Mouse (Mus musculus) liver, embryonic 12.5 days (tissue): ENCODE results near the gene Lrch1. TPM values are rescaled to one million over a fixed set of nuclear protein-coding genes. Genes with fewer than 3 reads are reported as not detected.

Experiments
- ATAC-seq: fragments of 200-750 bp; cut with Nextera tagmentation; 2 replicates; pipeline ENCODE4 v1.8.0; 2017; ENCODE audit warnings: moderate number of reproducible peaks, mild to moderate bottlenecking, moderate library complexity
- H3K27ac ChIP-seq: fragments of 300-500 bp; sonication (generic); 2 replicates; pipeline ENCODE4 v1.5.1; 2016; ENCODE audit warnings: mild to moderate bottlenecking
- H3K27me3 ChIP-seq: fragments of 300-500 bp; sonication (generic); replicated peaks from 2 replicates; pipeline ENCODE4 v1.6.1; 2016; ENCODE audit warnings: mild to moderate bottlenecking, moderate library complexity
- H3K36me3 ChIP-seq: fragments of 300-500 bp; sonication (generic); 2 replicates; pipeline ENCODE4 v1.6.1; 2016; ENCODE audit warnings: mild to moderate bottlenecking, moderate library complexity
- H3K4me1 ChIP-seq: fragments of 300-500 bp; sonication (generic); 2 replicates; pipeline ENCODE4 v1.6.1; 2016
- H3K4me2 ChIP-seq: fragments of 300-500 bp; sonication (generic); 2 replicates; pipeline ENCODE4 v1.6.1; 2016; ENCODE audit warnings: mild to moderate bottlenecking, moderate library complexity
- H3K4me3 ChIP-seq: fragments of 300-500 bp; sonication (generic); 2 replicates; pipeline ENCODE4 v1.5.1; 2016; ENCODE audit warnings: mild to moderate bottlenecking, moderate library complexity
- H3K9ac ChIP-seq: fragments of 300-500 bp; sonication (generic); 2 replicates; pipeline ENCODE4 v1.6.1; 2016; ENCODE audit warnings: mild to moderate bottlenecking, moderate library complexity
- H3K9me3 ChIP-seq: fragments of 300-500 bp; sonication (generic); replicated peaks from 2 replicates; pipeline ENCODE4 v1.6.1; 2016; ENCODE audit warnings: mild to moderate bottlenecking, moderate library complexity
- WGBS: fragments of 180-500 bp; shearing (Covaris S2); methylation state at CpG from one replicate; pipeline ENCODE4 v1.1.7; 2016; ENCODE audit not compliant: insufficient replicate concordance; 5-methylcytosine and 5-hydroxymethylcytosine counted together
- polyA plus RNA-seq: library from polyadenylated mRNA; unstranded; fragments of >200 nt; fragmentation: Nextera tagmentation; extraction: Ambion mirVana; gene quantifications from 2 replicates; pipeline ENCODE4 v1.2.1, GENCODE M21; 2016

Gene Lrch1
- polyA plus RNA-seq, 1 experiment from 2014 or later, result 6.5 TPM

- Histone ChIP-seq H3K36me3 (no peaks in the 10 kb centered on the region), H3K9ac (no peak overlapping the region), H3K27me3 (no peaks in the 10 kb centered on the region), H3K4me3 (no peak overlapping the region), H3K27ac (no peak overlapping the region), H3K9me3 (no peaks in the 10 kb centered on the region), H3K4me2 (no peak overlapping the region), H3K4me1 (peaks cover 47% of the 10 kb centered on the region)
- no peak for ATAC-seq
- WGBS, result 76% methylated on average over 14 of the region's 14 CpGs
Observed at GRCm38 (mm10) chr14:74933960-74934710, 13.5 kb downstream of the Lrch1 start.

- no peaks in the 10 kb centered on the region for H3K9me3 ChIP-seq
- H3K27ac ChIP-seq, result peak overlapping the region; percentile 68
- H3K4me3 ChIP-seq, result no peak overlapping the region
- H3K4me2 ChIP-seq, result peak overlapping the region; percentile 32
- H3K4me1 ChIP-seq, result peaks cover 33% of the 10 kb centered on the region
- WGBS, result 39% methylated on average over 2 of the region's 2 CpGs
- peak; percentile 81 for ATAC-seq
- no peaks in the 10 kb centered on the region for H3K36me3 ChIP-seq
- no peaks in the 10 kb centered on the region for H3K27me3 ChIP-seq
- H3K9ac ChIP-seq, result no peak overlapping the region
Observed at GRCm38 (mm10) chr14:74929739-74930138, 17.9 kb downstream of the Lrch1 start.

GRCm38 (mm10) chr14:74928809-74929432, 18.8 kb downstream of the Lrch1 start:
- peak; percentile 2; the same call in 1 of the 2 replicates for ATAC-seq
- Histone ChIP-seq H3K4me1 (peaks cover 36% of the 10 kb centered on the region), H3K36me3 (no peaks in the 10 kb centered on the region), H3K27ac (peak overlapping the region; percentile 68; the same call in 1 of the 2 replicates), H3K4me3 (no peak overlapping the region), H3K4me2 (peak overlapping the region; percentile 32; the same call in 1 of the 2 replicates), H3K9me3 (no peaks in the 10 kb centered on the region), H3K9ac (no peak overlapping the region), H3K27me3 (no peaks in the 10 kb centered on the region)
- WGBS, result 63% methylated on average over 8 of the region's 8 CpGs

- no peaks in the 10 kb centered on the region for H3K36me3 ChIP-seq
- no peak overlapping the region for H3K4me2 ChIP-seq
- ATAC-seq, result no peak
- H3K9me3 ChIP-seq, result no peaks in the 10 kb centered on the region
- H3K4me1 ChIP-seq, result peaks cover 44% of the 10 kb centered on the region
- no peak overlapping the region; the same call in 1 of the 2 replicates for H3K27ac ChIP-seq
- no peak overlapping the region for H3K4me3 ChIP-seq
- 55% methylated on average over 11 of the region's 11 CpGs for WGBS
- no peak overlapping the region for H3K9ac ChIP-seq
- no peaks in the 10 kb centered on the region for H3K27me3 ChIP-seq
Observed at GRCm38 (mm10) chr14:74926899-74927571, 20.6 kb downstream of the Lrch1 start.

GRCm38 (mm10) chr14:74925951-74926517, 21.6 kb downstream of the Lrch1 start:
- Histone ChIP-seq H3K9me3 (no peaks in the 10 kb centered on the region), H3K4me3 (no peak overlapping the region), H3K27me3 (no peaks in the 10 kb centered on the region), H3K27ac (no peak overlapping the region), H3K9ac (no peak overlapping the region), H3K36me3 (no peaks in the 10 kb centered on the region), H3K4me1 (peaks cover 49% of the 10 kb centered on the region), H3K4me2 (no peak overlapping the region)
- 77% methylated on average over 9 of the region's 9 CpGs for WGBS
- no peak for ATAC-seq

GRCm38 (mm10) chr14:74924521-74924920, 23.2 kb downstream of the Lrch1 start:
- H3K27ac ChIP-seq, result no peak overlapping the region
- 72% methylated on average over 3 of the region's 3 CpGs for WGBS
- H3K27me3 ChIP-seq, result no peaks in the 10 kb centered on the region
- H3K9me3 ChIP-seq, result no peaks in the 10 kb centered on the region
- no peak overlapping the region for H3K4me2 ChIP-seq
- H3K4me3 ChIP-seq, result no peak overlapping the region
- ATAC-seq, result no peak
- no peaks in the 10 kb centered on the region for H3K36me3 ChIP-seq
- no peak overlapping the region for H3K9ac ChIP-seq
- peaks cover 39% of the 10 kb centered on the region for H3K4me1 ChIP-seq

- H3K4me1 ChIP-seq, result peaks cover 34% of the 10 kb centered on the region
- no peak overlapping the region for H3K27ac ChIP-seq
- no peak for ATAC-seq
Observed at GRCm38 (mm10) chr14:74924031-74924430, 23.6 kb downstream of the Lrch1 start.

GRCm38 (mm10) chr14:74922039-74922736, 25.5 kb downstream of the Lrch1 start:
- no peaks in the 10 kb centered on the region for H3K36me3 ChIP-seq
- 48% methylated on average over 12 of the region's 12 CpGs for WGBS
- peaks cover 33% of the 10 kb centered on the region for H3K4me1 ChIP-seq
- H3K4me3 ChIP-seq, result no peak overlapping the region
- no peaks in the 10 kb centered on the region for H3K27me3 ChIP-seq
- 0 out of 2 replicates have a peak, but pooled peaks have one; percentile 40 for ATAC-seq
- H3K27ac ChIP-seq, result no peak overlapping the region
- no peak overlapping the region for H3K4me2 ChIP-seq
- H3K9ac ChIP-seq, result no peak overlapping the region
- H3K9me3 ChIP-seq, result no peaks in the 10 kb centered on the region

More at GRCm38 (mm10) chr14:74924031-74924430, 23.6 kb downstream of the Lrch1 start:
- no peaks in the 10 kb centered on the region for H3K27me3 ChIP-seq
- H3K9me3 ChIP-seq, result no peaks in the 10 kb centered on the region
- no peak overlapping the region for H3K4me2 ChIP-seq
- H3K9ac ChIP-seq, result no peak overlapping the region
- no peak overlapping the region for H3K4me3 ChIP-seq
- WGBS, result 62% methylated on average over 2 of the region's 2 CpGs
- H3K36me3 ChIP-seq, result no peaks in the 10 kb centered on the region

- Histone ChIP-seq H3K4me2 (no peak overlapping the region), H3K27me3 (no peaks in the 10 kb centered on the region), H3K4me1 (peaks cover 40% of the 10 kb centered on the region), H3K4me3 (no peak overlapping the region), H3K9me3 (no peaks in the 10 kb centered on the region), H3K36me3 (no peaks in the 10 kb centered on the region), H3K27ac (no peak overlapping the region), H3K9ac (no peak overlapping the region)
- no peak for ATAC-seq
- 71% methylated on average over 9 of the region's 9 CpGs for WGBS
Observed at GRCm38 (mm10) chr14:74921471-74921870, 26.2 kb downstream of the Lrch1 start.

GRCm38 (mm10) chr14:74919132-74919531, 28.5 kb downstream of the Lrch1 start:
- no peaks in the 10 kb centered on the region for H3K36me3 ChIP-seq
- WGBS, result 73% methylated on average over 7 of the region's 7 CpGs
- peaks cover 46% of the 10 kb centered on the region for H3K4me1 ChIP-seq
- no peaks in the 10 kb centered on the region for H3K27me3 ChIP-seq
- no peak overlapping the region for H3K4me2 ChIP-seq
- no peak for ATAC-seq
- no peaks in the 10 kb centered on the region for H3K9me3 ChIP-seq
- no peak overlapping the region for H3K9ac ChIP-seq
- H3K27ac ChIP-seq, result no peak overlapping the region
- H3K4me3 ChIP-seq, result no peak overlapping the region

GRCm38 (mm10) chr14:74918521-74919103, 29.1 kb downstream of the Lrch1 start:
- H3K36me3 ChIP-seq, result no peaks in the 10 kb centered on the region
- H3K9me3 ChIP-seq, result no peaks in the 10 kb centered on the region
- WGBS, result 73% methylated on average over 5 of the region's 5 CpGs
- H3K9ac ChIP-seq, result no peak overlapping the region
- ATAC-seq, result no peak
- no peaks in the 10 kb centered on the region for H3K27me3 ChIP-seq
- no peak overlapping the region for H3K27ac ChIP-seq
- H3K4me3 ChIP-seq, result no peak overlapping the region
- H3K4me2 ChIP-seq, result no peak overlapping the region
- H3K4me1 ChIP-seq, result peaks cover 46% of the 10 kb centered on the region
